Mouse (Mus musculus): ENCODE data around the gene Scgb1a1.
"Not testable (repeated sequence)": the region's sequence is repeated elsewhere in the genome, so short reads cannot be mapped to it uniquely, and the experiment has no call there.

Scgb1a1 gene

DNA sequence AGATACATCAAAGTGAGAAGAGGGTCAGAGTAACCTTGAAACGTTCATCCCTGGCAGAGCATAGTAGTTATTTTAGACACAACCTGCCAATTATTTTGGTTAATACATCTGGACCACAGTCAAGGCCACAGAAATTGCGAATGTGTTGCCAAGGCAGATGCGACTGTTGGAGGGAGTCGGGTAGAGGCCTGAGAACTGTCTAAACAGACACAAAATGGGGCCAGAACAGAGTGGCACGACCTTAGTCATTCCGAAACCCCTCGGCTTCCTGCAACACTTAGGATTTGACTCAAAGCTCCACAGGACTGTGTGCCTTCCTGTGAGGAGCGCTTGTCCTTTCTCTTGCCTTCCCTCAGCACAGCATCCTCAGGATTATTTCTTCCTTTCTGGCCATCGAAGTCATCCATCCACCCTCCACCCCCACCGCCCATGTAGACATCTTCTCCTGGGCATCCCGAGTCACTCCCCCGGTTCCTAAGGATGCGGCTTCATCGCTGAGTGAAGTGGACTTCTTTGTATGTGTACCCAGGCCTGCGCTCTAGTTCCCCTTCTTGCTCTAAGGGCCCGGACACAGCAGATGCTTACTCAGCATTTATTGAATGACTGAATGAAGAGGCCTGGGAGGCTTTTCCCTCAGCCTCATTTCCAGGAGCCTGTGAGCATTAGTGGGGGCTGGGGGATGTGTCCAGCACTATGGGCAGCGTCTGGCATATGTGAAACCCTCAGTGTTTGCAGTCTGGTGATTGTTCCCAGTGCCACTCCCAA, 12.7 kb upstream of the Scgb1a1 start:
- DNase-seq (ENCODE audit: low read depth, low spot score): peak; percentile 59

DNA sequence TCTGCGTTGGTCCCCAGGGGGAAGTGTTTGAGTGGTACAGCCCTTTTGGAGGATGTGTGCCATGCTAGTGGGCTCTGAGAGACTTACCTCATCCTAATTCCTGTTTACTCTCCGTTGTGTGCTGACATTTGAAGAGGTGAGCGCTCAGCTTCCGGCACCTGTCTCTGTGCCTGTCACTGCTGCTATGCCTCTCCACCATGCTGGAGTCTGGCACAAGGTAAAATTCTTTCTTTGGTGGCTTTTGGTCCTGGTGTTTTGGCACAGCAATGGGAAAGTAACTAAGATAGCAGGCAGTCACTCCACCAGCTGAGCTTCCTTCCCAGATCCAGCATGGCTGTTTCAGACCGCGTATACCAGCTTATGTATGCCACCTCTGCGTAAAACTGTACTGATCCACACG, 12.0 kb upstream of the Scgb1a1 start:
- no peak for DNase-seq (ENCODE audit: low read depth, low spot score)

GRCm38 (mm10) chr19:9097441-9097840, 9.7 kb upstream of the Scgb1a1 start:
- DNase-seq (ENCODE audit: low read depth, low spot score): no peak

DNA sequence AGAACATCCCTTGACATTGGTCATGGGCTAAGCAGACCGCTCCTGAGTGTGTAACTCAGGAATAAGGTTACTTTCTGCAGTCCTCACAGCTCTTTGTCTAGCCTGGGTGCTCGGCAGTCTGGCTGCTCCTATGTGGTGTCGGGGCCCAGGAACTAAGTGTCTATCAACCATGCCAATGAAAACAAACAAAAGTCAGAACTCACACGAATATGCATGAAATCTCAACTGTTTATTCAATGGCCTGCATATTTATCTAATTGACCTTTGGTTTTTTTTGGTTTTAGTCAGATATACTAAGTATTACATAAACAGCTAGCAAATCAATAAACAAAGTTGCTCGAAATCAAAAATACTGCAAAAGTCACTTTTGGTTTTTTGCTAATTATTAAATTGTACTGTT, 7.4 kb upstream of the Scgb1a1 start:
- no peak for DNase-seq (ENCODE audit: low read depth, low spot score)

- no peak for DNase-seq (ENCODE audit: low read depth, low spot score)
Measured at GRCm38 (mm10) chr19:9090709-9091108, 3.0 kb upstream of the Scgb1a1 start.

- DNase-seq (ENCODE audit: low read depth, low spot score): no peak
Measured at GRCm38 (mm10) chr19:9090191-9090590, 2.4 kb upstream of the Scgb1a1 start.

DNA sequence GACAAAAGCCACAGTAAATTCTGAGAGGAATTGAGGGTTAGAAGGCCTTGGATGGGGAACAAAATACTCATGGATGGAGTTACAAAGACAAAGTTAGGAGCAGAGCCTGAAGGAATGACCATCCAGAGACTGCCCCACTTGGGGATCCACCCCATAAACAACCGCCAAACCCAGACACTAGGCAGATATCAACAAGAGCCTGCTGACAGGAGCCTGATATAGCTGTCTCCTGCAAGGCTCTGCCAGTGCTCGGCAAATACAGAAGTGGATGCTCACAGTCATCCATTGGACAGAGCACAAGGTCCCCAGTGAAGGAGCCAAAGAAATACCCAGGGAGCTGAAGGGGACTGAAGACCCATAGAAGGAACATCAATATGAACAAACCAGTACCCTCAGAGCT, 3.9 kb downstream of the Scgb1a1 start:
- not testable (repeated sequence) for DNase-seq (ENCODE audit: low read depth, low spot score)

DNA sequence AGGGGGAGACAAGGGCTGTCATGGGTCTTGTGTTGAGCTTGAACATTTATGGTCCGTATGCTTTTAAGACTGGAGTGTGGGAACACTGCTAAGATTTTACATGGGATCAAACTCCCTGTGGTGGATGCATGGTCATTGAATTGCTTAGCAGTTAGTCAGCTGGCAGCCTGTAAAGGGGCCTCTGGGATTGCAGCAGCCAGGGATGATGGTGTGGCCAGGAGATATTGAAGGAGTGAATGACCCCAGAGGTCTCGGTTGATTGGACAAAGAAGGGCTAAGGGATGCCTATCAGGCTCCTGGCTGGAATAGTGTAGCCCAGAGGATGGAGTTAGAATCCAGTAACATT, 4.8 kb downstream of the Scgb1a1 start:
- no peak for DNase-seq (ENCODE audit: low read depth, low spot score)

DNA sequence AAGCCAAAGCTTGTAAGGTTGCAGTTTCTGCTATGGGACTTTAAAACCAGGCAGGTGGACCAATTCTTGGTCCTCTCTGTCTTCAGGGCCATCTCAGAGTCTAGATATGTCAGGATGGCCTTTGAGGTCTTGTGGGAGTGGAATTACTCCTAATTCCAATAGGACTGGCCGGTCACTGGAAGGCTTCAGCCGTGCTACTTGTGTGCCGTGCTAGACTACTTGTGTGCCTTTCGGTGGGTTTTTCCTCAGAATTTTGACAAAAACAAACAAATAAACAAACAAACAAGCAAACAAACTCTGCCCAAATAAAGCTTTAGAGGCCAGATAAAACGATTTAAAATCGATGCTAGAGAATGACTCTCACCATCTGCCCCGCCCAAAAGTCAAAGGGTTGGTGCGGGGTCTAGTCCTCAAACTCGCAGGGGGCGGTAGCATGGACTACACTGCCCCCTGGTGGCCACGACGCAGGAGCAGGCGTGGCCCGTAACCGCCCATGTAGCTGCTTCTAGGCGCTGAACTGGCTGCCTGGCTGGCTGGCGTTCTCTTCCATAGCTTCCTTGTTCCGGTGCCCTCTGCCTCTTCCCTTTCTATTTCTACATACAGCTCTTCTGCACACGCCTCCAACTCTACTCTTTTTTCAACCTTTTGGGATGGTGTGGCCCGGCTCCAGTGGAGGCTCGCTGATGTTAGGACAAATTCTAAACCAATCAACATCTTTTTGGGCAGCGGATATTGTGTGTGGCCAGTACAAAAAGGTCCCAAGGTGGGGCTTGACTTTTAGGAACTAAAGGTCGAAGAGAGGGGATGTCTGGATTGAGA, 5.4 kb downstream of the Scgb1a1 start:
- DNase-seq (ENCODE audit: low read depth, low spot score): peak; percentile 90

- DNase-seq (ENCODE audit: low read depth, low spot score): no peak
Measured at GRCm38 (mm10) chr19:9081311-9082190, 6.2 kb downstream of the Scgb1a1 start.

GRCm38 (mm10) chr19:9079916-9080315, 7.8 kb downstream of the Scgb1a1 start:
- peak; percentile 56 for DNase-seq (ENCODE audit: low read depth, low spot score)

- DNase-seq (ENCODE audit: low read depth, low spot score): no peak
Measured at GRCm38 (mm10) chr19:9076982-9077660, 10.6 kb downstream of the Scgb1a1 start.

DNA sequence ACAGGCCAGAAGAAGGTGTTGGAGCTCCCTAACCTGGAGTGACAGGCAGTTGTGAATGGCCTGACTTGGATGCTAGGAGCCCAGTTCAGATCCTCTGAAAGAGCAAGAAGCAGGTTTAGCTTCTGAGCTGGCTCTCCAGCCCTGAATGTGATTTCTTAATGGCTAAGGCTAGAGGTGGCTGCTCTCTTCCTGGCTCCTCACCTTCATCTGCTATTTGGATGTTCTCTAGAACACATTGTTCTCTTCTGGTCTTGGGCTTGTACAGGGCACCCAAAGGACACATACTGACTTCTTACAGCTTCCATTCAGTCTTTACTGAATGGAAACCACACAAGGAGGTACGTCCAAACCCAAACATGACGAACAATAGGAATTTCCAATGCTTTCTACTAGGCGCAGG, 11.7 kb downstream of the Scgb1a1 start:
- DNase-seq (ENCODE audit: low read depth, low spot score): no peak

DNA sequence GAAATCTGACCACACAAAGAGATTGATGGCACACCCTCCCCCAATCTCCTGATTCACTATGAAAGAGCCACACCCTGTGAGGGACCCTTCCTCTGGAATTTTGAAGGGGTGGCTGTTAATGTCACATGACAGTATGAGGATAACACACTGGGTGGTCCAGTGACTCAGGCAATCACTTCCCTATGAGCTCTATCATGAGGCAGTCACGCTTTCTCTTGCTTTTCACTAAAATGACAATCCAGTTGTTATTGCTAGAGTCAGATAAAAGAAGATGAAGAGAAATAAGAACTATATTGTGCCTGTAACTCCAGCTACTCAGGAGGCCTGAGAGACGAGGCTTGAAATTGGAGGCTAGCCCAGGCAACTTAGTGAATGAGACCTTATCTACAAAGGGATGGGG, 12.2 kb downstream of the Scgb1a1 start:
- DNase-seq (ENCODE audit: low read depth, low spot score): no peak

GRCm38 (mm10) chr19:9074424-9074823, 13.3 kb downstream of the Scgb1a1 start:
- no peak for DNase-seq (ENCODE audit: low read depth, low spot score)

- no peak for DNase-seq (ENCODE audit: low read depth, low spot score)
Measured at GRCm38 (mm10) chr19:9073776-9074411, 13.9 kb downstream of the Scgb1a1 start.

DNA sequence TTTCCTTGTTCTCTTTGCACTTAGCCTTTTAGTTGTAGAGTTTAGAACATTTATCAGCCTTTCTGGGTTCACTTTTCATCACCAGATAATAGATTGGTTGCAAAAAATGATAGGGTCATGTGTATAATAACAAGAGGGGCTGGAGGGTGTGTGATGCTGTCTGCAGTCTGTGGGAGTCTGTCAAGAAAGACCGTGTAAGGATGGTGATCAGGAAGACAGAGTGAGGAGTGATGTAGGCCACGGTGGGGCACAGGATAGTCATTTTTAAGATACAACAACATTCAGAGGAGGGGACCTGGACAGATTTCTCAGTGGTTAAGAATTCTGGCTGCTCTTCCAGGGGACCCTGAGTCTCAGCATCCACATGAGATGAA, 15.6 kb downstream of the Scgb1a1 start:
- DNase-seq (ENCODE audit: low read depth, low spot score): no peak

DNA sequence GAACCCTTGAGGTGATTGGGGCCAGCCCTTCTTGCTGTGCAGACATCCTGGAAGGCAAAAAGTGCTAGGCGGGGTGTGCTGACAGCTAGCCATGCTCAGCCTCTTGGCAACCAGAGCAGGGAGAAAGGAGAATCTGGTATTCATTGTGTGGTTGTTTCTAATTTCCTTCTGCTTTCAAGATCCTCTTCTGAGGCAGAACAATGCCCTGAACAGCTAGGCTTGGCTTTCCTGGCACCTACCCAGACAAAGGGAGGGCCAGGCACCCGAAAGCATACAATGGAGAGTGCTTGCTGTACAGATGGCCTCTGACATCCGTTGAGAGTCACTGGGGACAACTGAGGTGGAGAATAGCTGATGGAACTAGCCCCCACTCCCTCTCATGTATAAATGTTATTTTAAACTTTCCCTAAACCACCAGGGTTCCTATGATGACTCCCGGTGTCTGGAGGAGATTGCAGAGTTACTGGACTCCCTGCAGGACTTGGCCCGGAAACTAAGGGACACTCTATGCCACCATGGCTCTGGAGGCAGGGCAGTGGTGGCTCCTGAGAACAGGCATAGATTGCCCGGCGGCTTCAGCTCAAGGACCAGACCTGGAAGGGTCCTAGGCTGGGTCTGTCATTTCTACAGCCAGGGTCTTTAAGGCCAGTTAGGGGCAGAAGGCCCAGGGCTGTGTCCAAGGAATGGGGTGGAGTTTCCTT, 16.2 kb downstream of the Scgb1a1 start:
- no peak for DNase-seq (ENCODE audit: low read depth, low spot score)

DNA sequence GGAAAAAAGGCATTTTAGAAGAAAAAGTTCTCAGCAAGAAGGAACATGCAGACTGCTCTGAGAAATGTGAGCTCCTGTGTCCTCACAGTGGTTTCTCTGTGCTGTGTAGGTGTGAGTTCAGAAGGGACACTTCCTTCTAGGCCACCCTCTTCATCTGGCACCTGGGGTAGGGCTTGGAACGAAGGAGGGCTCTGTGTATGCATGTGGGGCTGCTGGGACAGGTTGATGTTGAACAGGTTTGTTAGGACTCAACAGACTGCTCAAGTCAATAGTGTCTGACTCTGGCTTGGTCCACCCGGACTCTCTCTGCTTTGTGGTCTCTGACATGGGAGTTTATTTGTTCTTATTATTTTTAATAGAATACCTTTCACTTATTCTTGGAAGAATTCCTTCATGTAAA, 17.4 kb downstream of the Scgb1a1 start:
- DNase-seq (ENCODE audit: low read depth, low spot score): no peak

DNA sequence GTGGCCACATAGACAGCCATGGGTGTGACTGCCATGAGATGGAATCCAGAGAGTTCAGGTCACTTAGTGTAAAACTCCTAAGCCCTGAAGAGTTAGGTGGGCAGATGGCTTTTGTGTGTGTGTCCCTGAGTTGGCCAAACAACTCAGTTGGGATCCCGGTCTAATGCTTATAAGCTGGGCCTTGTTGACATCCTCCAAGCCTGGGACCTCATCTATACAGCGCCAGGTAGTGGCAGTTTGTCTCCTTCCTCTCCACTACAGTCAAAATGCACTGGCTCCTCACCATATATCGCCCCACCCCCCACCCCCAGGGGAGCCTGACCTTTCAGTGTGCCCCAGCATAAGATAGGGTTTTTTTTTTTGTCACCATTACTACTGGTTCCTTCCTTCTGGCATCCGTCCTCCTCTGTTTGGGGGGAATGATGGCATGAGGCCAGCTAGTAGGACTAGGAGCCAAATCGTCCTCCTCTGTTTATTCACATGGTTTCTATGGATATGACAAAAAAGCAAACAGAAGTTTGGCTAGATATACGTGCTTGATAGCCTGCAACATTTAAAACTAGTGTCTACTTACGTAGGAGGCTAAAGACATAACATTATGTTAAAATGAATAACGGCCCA, 18.0 kb downstream of the Scgb1a1 start:
- no peak for DNase-seq (ENCODE audit: low read depth, low spot score)
